ENCODE assay signal across 19 mouse cellular contexts in genomic region chr13:98107621-98108020, GRCm38 (mm10).
DNase-seq lines count a peak whose midpoint lies in the region; TF ChIP-seq lines count a peak whose summit lies in the region.
"Had no signal": no experiment of that assay in that cellular context is flagged by ENCODE, and none has a peak within 500 bp of the region (broad histone marks: within the 10 kb centered on the region; RNA-seq: fewer than 3 reads in every experiment).

No protein-coding gene starts in this region.

- no peaks in the 10 kb centered on the region for H3K9me3 ChIP-seq in ES-E14 (ENCODE audit: control insufficient read depth, insufficient read depth, low read depth, low read length)
- H3K9me3 ChIP-seq: forebrain, embryonic 13.5 days; forebrain, embryonic 15.5 days had no signal

- H3K9ac ChIP-seq in ES-E14 (ENCODE audit: insufficient read depth, low read depth, low read length, poor library complexity, severe bottlenecking), result no peak overlapping the region
- H3K9ac ChIP-seq: embryonic facial prominence, embryonic 12.5 days; forebrain, embryonic 13.5 days; forebrain, embryonic 15.5 days; forebrain, postnatal 0 days had no signal

- no peak overlapping the region for H3K4me3 ChIP-seq in layer of hippocampus, adult 2 months
- no peak overlapping the region for H3K4me3 ChIP-seq in ES-E14 (ENCODE audit: insufficient read depth in 1 of 2, low read depth in 1 of 2, low read length in 2 of 2, poor library complexity in 1 of 2, severe bottlenecking in 1 of 2)
- H3K4me3 ChIP-seq: embryonic facial prominence, embryonic 10.5 days; embryonic facial prominence, embryonic 12.5 days; forebrain, embryonic 13.5 days; forebrain, embryonic 15.5 days had no signal

- in situ Hi-C loops in ES-E14 (cut with MboI; ENCODE audit: low sequenced_read_pairs in 2 of 2, unreplicated experiment in 2 of 2), result no loop called here

- DNase-seq in layer of hippocampus, adult 2 months (ENCODE audit: low spot score in 2 of 2), result no peak
- no peak for DNase-seq in layer of hippocampus, postnatal 36 days
- peak; percentile 56 for DNase-seq in lung, postnatal 25 days (ENCODE audit: low spot score)
- no peak for DNase-seq in lung, postnatal 36 days
- no peak for DNase-seq in ES-E14 (ENCODE audit: low read depth, low spot score)
- DNase-seq: adrenal gland, adult 2 months; adrenal gland, postnatal 10 days; adrenal gland, postnatal 25 days; B cell, adult 2 months; cerebellum, adult 11 months; cerebellum, adult 18-20 months; cerebellum, adult 9-10 months; cerebellum, postnatal 10 days; cerebellum, postnatal 25 days; forebrain, postnatal 0 days had no signal

- H3K36me3 ChIP-seq in ES-E14 (ENCODE audit: control insufficient read depth, insufficient read depth, low read length, poor library complexity, severe bottlenecking), result no peaks in the 10 kb centered on the region
- H3K36me3 ChIP-seq: embryonic facial prominence, embryonic 10.5 days; embryonic facial prominence, embryonic 12.5 days; forebrain, embryonic 15.5 days had no signal

- H3K4me1 ChIP-seq in ES-E14 (ENCODE audit: control insufficient read depth in 2 of 2, insufficient read depth in 2 of 2, low read length in 2 of 2, poor library complexity in 1 of 2), result no peaks in the 10 kb centered on the region
- H3K4me1 ChIP-seq: embryonic facial prominence, embryonic 12.5 days; forebrain, embryonic 13.5 days; forebrain, embryonic 15.5 days had no signal

- H3K27ac ChIP-seq in layer of hippocampus, adult 2 months, result peak overlapping the region; percentile 71; the same call in 1 of the 2 replicates
- no peak overlapping the region for H3K27ac ChIP-seq in ES-E14 (ENCODE audit: insufficient read depth, low read depth, low read length, poor library complexity, severe bottlenecking)
- H3K27ac ChIP-seq: embryonic facial prominence, embryonic 10.5 days; embryonic facial prominence, embryonic 12.5 days; forebrain, embryonic 13.5 days; forebrain, embryonic 15.5 days had no signal

- no peak for TF ChIP-seq CTCF in layer of hippocampus, adult 2 months (conservative IDR thresholded peaks at IDR 0.05)

TF ChIP-seq in ES-E14, 5 proteins besides CTCF, POLR2A, EP300 and RAD21:
- TF ChIP-seq CHD2 (IDR thresholded peaks at IDR 0.05; ENCODE audit: low read depth, low read length), result no peak
- TF ChIP-seq ZNF384 (IDR thresholded peaks at IDR 0.05; ENCODE audit: low read depth, low read length), result 0 out of 2 replicates have a peak, but pooled peaks have one; percentile 35
